Mouse (Mus musculus): Measurements from ENCODE around the gene Psors1c2. TPM values are rescaled to one million over a fixed set of nuclear protein-coding genes. Genes with fewer than 3 reads are reported as not detected.

Psors1c2 gene
- total RNA-seq, 4 experiments from 2014 or later: 0.96 to 2.2 (median 2.1) TPM; not detected in 1

DNA sequence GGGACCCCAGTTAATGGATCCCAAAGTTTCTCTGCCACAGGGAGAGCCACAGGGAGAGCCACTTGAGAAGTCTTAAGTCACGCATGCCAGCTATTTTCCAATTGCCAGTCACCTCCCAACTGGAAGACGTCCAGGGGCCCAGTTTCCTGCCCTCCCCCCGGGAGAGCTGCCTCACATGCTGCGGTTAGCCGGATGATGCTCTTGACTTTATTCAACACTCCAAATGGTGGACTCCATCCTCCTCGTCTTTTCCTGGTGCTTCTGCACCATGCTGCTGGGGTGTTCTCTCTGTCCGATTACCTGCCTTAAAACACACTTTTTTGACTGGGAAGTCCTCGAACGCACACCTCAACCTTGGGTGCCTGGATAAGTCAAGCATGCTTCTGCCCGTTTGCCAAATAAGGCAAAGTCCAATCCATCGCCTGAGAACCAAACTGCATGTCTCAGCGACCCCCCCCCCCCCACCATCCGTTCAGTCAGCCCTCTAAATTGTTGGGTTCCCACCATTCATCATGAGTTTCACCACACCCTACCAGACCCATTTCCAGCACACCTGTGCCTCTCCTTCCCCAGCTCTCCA is 23.3 kb downstream of the Psors1c2 start:
- DNase-seq (ENCODE audit: low spot score in 2 of 2): no peak

DNA sequence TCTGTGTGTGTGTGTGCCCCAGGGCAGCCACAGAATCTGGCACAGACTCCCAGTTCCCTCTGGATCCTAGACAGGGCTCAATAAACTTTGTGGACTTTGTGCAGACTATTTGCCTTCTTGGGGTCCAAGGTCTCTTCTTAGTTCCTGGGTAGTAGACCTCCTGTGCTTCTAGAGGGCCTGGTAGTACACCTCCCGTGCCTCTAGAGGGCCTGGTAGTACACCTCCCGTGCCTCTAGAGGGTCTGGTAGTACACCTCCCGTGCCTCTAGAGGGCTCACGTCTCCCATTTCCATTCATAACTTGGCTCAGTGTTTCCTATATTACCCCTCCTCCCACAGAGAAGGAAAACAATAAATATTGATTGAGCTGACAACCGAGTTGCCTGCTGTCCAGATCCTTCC is 23.8 kb downstream of the Psors1c2 start:
- DNase-seq (ENCODE audit: low spot score in 2 of 2): peak in 1 of 2 experiments; percentile 37

DNA sequence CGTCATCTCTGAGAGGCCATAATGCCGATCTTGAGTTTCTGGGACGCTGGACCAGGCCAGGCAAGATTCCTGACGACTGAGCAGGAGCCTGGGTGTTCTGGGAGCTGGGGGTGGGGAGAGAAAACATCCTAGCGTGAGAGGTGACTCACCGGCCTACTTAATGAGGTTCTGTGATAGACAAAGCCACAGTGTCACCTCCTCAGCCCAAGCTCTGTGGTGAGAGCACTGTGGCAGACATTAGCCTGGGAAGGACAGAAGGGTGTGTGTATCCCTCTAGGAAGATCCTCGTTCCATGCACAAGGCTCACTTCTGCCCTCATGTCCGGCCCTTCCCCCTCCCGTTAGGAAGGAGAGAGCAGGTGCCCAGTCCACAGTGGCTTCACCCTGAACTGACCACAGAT is 24.4 kb downstream of the Psors1c2 start:
- no peak for DNase-seq (ENCODE audit: low spot score in 2 of 2)

DNA sequence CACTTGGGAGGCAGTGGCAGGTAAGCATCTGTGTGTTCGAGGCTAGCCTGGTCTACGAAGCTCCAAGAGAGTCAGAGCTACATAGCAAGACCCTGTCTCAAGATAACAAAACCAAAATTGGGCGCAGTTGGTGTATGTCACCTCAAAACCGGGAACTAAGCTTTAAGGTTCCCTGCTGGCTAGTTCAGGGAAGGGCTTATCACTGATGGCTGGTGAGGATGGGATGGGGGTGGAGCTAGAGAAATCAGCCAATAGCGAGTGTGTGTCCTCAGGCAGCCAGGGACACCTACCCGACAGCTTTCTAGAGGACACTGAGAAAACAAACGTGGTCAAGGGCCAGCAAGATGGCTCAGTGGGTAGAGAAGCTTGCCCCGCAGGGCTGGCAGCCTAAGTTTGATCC is 25.2 kb downstream of the Psors1c2 start:
- DNase-seq (ENCODE audit: low spot score in 2 of 2): no peak

DNA sequence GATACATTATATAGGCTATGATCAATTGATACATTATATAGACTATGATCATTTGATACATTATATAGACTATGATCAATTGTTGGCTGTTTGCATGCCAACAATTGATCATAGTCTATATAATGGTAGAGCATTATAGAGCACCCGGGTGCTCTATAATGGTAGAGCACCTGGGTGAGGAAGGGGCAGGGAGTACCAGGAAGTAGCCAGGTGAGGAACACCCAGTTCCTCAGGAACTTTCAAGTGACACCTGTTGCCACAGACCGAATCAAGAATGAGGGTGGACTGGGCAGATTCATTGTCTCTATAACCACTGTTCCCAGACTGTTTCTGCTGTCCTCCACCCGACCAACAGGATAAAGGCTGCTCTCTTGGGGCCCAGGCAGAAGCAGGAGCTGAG is 34.1 kb downstream of the Psors1c2 start, which contains the start of gene 2300002M23Rik:
TSS of gene 2300002M23Rik (plus strand) at position 301 of the 400 bp plus-strand sequence.
- DNase-seq (ENCODE audit: low spot score in 2 of 2): no peak

DNA sequence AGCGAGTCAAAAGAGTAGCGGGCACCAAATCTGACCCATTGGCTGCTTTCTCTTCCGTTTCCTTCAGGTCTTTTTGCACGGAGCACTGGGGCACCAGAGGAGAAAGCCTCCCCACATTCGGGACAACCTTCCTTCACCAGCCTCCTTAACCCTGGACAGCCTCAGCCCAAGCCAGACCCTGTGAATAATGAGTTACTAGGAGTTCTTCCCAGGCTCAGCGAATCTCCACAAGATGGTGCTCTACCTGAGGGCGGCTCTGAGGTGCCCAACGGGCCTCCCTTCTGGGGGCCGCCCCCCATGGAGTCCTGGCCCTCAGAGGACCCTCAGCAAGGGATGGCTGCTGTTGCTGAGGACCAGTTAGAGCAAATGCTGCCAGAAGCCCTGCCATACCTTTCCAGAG is 34.8 kb downstream of the Psors1c2 start:
- no peak for DNase-seq (ENCODE audit: low spot score in 2 of 2)

DNA sequence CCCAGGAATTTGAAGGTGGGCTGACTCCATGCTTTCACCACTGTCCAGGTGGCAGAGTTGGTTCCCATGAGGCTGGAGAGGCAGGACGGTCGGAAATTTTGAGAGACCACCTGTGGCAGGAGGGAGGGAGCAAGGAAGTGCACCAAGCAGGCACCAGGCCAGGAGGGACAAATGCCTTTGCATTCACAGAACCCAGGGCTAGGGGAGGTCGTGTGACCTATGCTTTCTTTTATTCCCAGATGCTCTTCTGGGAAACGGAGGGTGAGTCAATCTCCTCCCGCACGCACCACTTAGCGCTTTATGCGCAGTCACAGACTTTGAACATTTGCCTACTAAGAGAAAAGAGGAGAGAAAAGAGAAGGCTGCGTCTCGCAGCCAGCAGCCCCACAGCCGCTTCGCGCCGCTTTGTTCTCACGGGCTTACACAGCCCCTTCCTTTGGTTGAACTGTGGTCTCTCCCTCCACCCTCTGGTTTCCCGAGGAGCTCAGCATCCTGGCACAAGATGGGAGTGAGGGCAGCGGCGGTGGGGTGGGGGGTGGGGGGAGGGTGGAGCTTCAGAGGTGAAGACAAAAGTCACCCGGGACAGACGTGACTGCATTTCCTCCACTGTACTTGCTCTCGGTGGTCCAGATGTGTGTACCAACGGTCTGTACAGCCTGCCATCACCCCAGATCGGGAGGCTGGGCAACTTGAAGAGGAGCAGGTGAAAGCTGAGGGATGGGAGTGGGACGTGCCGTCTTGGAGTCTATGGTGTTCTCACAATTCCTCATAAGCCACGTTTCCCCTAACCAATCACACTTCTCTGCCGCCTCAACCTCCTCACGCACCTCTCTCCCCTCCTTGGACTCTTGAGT is 36.3 kb downstream of the Psors1c2 start:
- DNase-seq (ENCODE audit: low spot score in 2 of 2): no peak

DNA sequence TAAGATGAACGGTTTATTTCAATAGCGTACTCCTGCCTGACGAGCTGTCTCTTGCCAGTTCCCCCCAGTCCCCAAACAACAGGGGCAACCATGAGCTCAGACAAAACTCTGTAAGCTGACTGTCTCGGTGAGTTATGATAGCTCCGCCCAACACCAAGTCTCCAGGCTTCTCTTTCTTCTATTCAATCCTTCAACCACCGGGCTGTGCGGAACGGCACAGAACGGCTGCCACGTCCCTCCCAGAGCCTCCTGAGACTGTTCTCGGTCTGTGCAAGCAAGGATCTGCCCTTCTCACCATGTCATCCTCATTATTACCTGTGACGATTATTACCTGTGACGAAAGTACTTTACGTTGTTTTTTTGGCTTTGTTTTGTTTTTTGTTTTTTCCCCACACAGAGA is 37.8 kb downstream of the Psors1c2 start:
- no peak for DNase-seq (ENCODE audit: low spot score in 2 of 2)

DNA sequence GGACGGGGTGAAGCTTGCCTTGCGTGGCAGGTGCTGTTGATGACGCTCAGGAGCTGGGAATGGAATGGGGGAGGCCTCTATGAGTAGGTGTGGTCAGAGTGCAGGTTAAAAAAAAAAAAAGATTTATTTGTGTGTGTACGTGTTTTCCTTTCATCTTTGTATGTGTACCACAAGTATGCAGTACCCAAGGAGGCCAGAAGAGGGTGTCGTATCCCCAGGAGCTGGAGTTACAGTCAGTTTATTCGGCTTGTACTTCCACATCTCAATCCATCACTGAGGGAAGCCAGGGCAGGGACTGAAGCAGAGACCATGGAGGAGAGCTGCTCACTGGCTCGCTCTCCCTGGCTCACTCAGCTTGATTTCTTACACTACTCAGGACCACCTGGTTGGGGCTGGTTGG is 38.5 kb downstream of the Psors1c2 start:
- DNase-seq (ENCODE audit: low spot score in 2 of 2): no peak

DNA sequence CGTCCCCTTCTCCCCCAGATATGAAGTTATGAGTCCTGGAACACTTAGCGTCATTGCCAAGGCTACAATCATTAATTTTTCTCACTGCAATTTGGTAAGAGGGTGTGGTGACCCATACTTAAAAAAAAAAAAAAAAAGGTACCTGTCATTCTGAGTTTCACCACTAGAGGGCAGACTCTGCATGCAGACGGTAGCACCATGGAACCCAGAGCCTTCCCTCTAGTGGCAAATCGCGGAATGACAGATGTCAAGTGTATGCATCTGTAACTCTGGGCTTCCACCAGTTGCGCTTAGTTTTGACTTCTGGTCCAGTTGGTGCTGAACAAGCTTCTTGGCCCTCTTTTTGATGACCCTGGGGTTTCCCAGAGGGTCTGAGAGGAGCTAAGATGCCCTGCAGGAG is 45.2 kb downstream of the Psors1c2 start:
- DNase-seq (ENCODE audit: low spot score in 2 of 2): peak; percentile 30 to 83

DNA sequence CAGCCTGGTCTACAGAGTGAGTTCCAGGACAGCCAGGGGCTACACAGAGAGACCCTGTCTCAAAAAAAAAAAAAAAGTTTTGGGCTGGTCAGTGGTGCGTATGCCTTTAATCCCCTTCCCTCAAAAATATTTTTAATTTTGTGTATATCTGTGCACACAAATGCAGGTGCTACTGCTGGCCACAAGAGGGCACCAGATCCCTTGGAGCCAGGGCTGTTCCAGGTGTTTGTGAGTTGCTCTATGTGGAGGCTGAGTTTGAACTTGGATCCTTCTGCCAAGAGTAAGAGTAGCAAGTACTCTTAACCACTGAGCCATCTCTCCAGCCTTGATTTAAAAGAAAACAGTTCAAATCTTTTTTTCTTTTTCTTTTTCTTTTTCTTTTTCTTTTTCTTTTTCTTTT is 49.9 kb downstream of the Psors1c2 start:
- DNase-seq (ENCODE audit: low spot score in 2 of 2): no peak

Other genes starting within 250 kb of the Psors1c2 start
- gene H2-Q1, start 212.8 kb upstream of the Psors1c2 start, total RNA-seq (2022): 1 to 10 TPM in 2 of 4 experiments, under 1 TPM in 2; 0.85 to 2.5 (median 1.2) TPM
- gene H2-Q2, start 191.0 kb upstream of the Psors1c2 start, total RNA-seq (2022): 1 to 10 TPM in 1 of 4 experiments, under 1 TPM in 2, not detected in 1; 0.64 to 2.6 (median 0.81) TPM
- gene H2-Q4, start 153.6 kb upstream of the Psors1c2 start, total RNA-seq (2022): 10 to 100 TPM in 2 of 4 experiments, 1 to 10 TPM in 2; 2.5 to 10.6 (median 6.7) TPM
- gene H2-Q6, start 108.4 kb upstream of the Psors1c2 start, total RNA-seq (2022): 1 to 10 TPM in 2 of 4 experiments, under 1 TPM in 2; 0.47 to 2.4 (median 1.3) TPM
- gene H2-Q7, start 94.0 kb upstream of the Psors1c2 start, total RNA-seq (2022): 1 to 10 TPM in 2 of 4 experiments, under 1 TPM in 2; 0.41 to 3.2 (median 1.5) TPM
- gene H2-Q10, start 63.1 kb upstream of the Psors1c2 start, total RNA-seq (2022): under 1 TPM in 3 of 4 experiments, not detected in 1; 0.12 to 0.64 (median 0.56) TPM
- under 1 TPM in 2 of 4 experiments, not detected in 2; 0.45 to 0.69 TPM for gene Pou5f1, start 27.2 kb upstream of the Psors1c2 start, total RNA-seq (2022)
- 1 to 10 TPM; 4.5 to 6.2 (median 5.2) TPM for gene Tcf19, start 16.4 kb upstream of the Psors1c2 start, total RNA-seq (2022)
- gene Cchcr1, start 16.1 kb upstream of the Psors1c2 start, total RNA-seq (2022): 10 to 100 TPM; 12.2 to 13.5 (median 12.9) TPM
- gene Cdsn, start 18.9 kb downstream of the Psors1c2 start, total RNA-seq (2022): under 1 TPM; 0.12 to 0.64 (median 0.37) TPM
- gene 2300002M23Rik, start 34.2 kb downstream of the Psors1c2 start, total RNA-seq (2022): not detected
- not detected for gene Sfta2, start 68.3 kb downstream of the Psors1c2 start, total RNA-seq (2022)
- not detected for gene Gm9573, start 93.4 kb downstream of the Psors1c2 start, total RNA-seq (2022)
- gene Mucl3, start 110.5 kb downstream of the Psors1c2 start, total RNA-seq (2022): not detected
- gene Vars2, start 134.4 kb downstream of the Psors1c2 start, total RNA-seq (2022): 10 to 100 TPM; 28.0 to 44.7 (median 35.4) TPM
- 10 to 100 TPM; 28.3 to 35.3 (median 33.2) TPM for gene Gtf2h4, start 140.5 kb downstream of the Psors1c2 start, total RNA-seq (2022)
- 10 to 100 TPM; 58.3 to 84.6 (median 74.1) TPM for gene Ddr1, start 171.4 kb downstream of the Psors1c2 start, total RNA-seq (2022)